Mouse (Mus musculus) brain, embryonic 14.5 days (tissue): ENCODE measurements around the gene Fnbp1l. TPM values are rescaled to one million over a fixed set of nuclear protein-coding genes. Genes with fewer than 3 reads are reported as not detected.
A peak's percentile ranks its signal among the peaks of the same experiment; 100 is the strongest.

Experiments used
- DNase-seq: peaks from one replicate; pipeline ENCODE4 v3.0.0-alpha.2; 2011; ENCODE audit warnings: low read depth
- CTCF ChIP-seq: fragments of 200-500 bp; IDR thresholded peaks from 2 replicates; pipeline ENCODE4 v1.5.1; 2012; ENCODE audit warnings: inconsistent platforms, mild to moderate bottlenecking, moderate library complexity, borderline replicate concordance; ENCODE audit not compliant: insufficient read depth, insufficient read length; ENCODE audit errors: extremely low read depth
- POLR2A ChIP-seq: fragments of 200-500 bp; IDR thresholded peaks from 2 replicates; pipeline ENCODE4 v1.6.1; 2012; ENCODE audit warnings: mild to moderate bottlenecking, inconsistent platforms, borderline replicate concordance; ENCODE audit not compliant: poor library complexity, insufficient read depth, insufficient read length, severe bottlenecking; ENCODE audit errors: extremely low read depth
- polyA plus RNA-seq: library from polyadenylated mRNA; depleted of rRNA; stranded (reverse); fragments of >200 nt; gene quantifications from 2 replicates; pipeline ENCODE4 v1.2.3, GENCODE M21; 2012

The Fnbp1l gene
- polyA plus RNA-seq, 1 experiment = 358 TPM

DNA sequence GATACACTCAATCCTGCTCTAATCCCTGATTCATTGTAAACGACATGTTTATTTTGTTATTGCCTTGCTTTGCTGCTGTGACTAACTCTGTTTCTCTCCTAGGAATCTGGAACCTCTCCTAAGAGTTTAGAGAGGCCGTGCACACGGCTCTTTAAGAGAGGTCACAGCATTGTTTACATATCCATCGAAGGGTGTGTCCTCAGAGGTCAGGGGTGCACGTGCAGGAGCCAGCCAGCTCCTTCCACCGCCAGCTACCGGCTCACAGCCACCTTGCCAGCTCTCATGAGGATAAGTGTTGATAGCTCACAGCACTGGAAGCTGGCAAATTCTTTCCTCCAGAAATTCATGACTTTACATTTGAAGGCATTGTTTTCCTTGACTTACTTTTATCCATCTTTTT, 54.2 kb downstream of the Fnbp1l start:
- DNase-seq = no peak
- TF ChIP-seq POLR2A = no peak
- TF ChIP-seq CTCF = no peak

DNA sequence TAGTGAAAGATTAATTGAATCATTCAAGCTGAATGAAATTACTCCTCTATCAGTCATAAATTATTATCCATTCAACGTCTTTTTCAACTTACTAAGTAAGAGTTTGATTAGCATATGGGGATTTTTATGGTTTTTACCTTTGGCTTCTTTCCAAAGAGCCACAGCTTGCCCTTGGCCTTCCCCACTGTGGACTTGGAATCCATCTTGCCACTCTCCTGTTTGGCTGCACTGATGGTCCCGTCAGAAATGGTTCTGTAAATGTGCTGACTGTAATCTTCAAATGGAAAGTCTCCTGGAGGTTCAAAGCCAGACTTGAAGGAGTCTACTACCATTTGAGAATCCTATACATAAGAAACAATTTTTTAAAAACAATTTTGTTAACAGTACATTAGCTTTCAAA, 61.7 kb downstream of the Fnbp1l start:
- TF ChIP-seq CTCF (no peak), POLR2A (no peak)

DNA sequence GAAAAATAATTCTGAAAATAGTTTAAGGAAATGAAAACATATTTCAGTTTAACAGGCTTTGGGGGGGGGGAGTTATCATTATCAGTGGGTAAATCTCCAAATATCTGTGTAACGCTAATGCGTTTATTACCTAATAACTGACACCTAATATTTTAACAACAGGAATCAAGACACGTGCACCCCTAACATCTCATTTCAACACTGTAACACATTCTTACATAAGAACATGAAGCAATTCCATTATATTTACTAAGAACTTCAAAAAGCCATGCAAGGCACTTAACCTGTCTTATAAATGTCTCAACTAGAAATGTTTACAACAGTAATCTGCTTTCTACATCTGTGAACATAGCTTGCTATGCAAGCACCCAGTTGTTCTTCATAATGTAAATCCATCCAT, 68.3 kb downstream of the Fnbp1l start:
- no peak for DNase-seq
- TF ChIP-seq POLR2A = no peak
- TF ChIP-seq CTCF = no peak

More for the DNA sequence above, 61.7 kb downstream of the Fnbp1l start:
- no peak for DNase-seq

DNA sequence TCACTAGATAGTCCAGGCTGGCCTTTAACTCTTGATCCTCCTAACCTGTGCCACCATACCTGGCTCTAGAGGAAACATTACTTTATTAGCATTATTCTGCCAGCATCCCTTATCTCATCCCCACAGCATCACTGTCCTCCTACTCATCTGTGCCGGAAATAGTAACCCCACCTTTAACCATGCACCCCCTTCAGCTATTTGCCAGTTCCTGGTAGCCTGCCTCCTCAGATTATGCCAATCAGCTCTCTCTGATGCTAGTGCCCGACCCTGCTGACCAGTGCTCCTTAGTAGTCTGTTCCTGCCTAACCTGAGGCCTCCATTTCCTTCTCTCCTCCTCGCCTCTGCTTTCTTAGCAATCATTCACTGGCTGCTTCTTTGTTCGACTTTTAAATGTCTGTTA, 72.0 kb downstream of the Fnbp1l start:
- no peak for DNase-seq
- TF ChIP-seq POLR2A (no peak), CTCF (no peak)

DNA sequence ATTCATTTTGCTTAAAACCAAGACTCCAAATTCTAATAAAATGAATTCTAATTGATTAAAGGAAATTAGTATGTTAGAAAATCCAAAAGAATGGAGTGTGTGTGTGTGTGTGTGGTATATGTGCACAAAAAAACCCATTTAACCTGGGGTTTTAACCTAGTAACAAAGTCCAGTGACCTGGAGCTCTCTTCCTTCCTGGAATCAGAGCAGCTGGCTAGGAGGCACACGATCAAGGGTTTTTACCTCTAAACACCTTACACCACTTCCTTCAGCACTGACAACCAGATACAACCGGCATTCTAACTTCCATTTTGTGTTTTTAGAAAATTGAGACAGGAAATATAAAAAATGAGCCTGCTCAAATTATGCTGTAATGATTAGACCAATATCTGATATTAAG, 74.2 kb downstream of the Fnbp1l start:
- TF ChIP-seq CTCF (no peak), POLR2A (no peak)
- DNase-seq = no peak

DNA sequence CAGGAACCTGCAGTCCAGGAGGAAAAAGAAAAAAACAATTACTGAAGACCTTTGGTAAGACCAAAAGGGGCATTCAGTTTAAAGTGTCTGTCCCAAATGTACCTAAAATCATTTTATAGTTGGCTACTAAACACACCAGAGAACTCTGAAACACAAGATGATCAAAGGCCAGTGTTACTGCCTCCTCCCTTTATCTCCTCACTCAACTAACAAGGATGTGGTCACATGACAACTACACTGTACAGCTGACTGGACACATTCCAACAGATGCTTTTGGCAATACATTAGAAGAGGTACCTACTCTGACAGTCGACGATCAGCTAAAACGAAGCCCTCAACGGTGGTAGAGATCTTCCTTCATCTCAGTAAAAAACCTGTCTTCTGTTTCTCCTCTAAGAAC, 78.6 kb downstream of the Fnbp1l start:
- no peak for DNase-seq
- TF ChIP-seq CTCF = no peak
- TF ChIP-seq POLR2A = no peak

DNA sequence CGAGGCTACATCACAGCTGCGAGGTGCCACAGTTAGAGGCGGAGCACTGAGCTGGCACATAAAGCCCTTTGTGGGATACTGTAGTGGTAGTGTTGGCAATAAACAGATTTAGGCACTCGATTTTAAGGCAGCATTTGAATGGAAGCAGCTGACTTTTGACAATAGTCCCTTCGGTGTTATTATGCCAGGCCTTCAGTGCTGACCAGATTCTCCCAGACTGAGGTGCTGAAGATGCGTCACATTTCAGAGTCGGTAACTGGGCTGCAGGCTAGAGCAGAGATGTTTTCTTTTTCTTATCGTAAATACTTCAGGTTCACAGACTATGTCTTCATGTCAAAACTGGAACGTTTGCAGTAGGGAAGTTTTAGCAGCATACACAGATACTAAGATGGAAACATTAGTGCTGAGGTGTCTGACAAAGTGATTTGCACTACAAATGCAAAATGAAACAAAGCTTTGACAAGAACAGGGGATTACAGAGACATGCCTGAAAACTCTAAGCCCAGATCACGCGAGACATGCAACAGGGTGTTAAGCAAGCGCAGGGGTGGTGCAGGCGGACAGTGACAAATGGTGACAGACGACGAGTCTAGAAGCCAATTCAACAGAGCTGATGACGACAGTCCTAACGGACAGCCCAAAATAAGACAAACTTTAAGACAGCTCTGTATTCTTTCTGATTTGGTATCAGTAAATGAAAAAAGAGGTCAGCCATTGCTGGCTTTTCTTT, 79.4 kb downstream of the Fnbp1l start:
- no peak for TF ChIP-seq CTCF
- TF ChIP-seq POLR2A = no peak
- no peak for DNase-seq

DNA sequence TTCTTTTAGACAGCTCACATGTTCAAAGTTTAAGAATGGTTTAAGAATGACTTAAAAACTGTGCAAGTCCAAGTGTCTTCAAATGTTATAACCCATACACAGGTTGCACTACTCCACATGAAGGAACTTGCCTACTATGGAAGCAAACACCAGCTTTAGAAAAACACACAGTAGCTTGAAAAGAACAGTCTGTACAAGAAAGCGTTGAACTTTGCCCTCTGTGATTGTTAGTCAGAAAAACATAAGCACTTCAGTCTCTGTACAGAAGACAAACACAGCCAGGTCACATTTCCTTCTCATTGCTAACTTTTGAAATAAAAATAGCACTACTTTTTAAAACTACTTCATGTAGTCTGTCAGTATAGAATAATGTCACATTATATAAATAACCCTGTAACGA, 80.7 kb downstream of the Fnbp1l start:
- TF ChIP-seq CTCF (no peak), POLR2A (no peak)
- no peak for DNase-seq

DNA sequence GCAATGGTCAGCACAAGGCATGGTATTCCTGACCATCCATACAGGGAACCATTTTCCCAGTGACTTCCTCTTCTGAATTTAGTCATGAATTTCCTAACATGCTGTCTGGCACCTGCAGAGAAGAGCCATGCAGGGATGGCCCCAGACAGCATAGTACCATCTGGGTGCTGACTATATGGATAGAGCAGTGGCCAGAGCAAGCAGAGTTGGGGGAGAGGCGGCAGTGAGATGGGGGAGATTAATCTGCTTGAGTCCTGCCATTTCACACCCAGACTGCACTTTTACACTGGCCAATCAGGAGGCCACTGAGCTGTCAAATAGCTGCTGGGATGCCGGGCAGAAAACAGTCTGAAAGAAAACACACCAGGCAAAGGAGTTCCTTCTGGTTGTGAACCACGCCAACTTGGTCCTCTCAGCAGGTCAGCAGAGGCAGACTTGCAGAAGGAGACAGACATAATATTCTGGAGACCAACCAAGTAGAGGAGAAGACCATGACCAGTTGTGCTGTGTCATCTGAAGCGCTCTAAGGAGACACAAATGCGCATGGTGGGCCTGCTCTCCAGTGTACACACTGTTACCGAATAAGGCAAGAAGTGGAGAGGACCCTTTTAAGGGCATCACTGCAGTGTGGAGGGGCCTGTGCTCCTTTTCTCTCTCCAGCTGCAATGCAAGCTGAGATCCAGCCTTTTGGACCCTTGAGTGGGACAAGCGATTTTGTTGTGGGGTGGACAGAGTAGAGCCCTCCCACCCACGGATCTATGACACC, 83.4 kb downstream of the Fnbp1l start:
- no peak for DNase-seq
- TF ChIP-seq CTCF = no peak
- TF ChIP-seq POLR2A = no peak

DNA sequence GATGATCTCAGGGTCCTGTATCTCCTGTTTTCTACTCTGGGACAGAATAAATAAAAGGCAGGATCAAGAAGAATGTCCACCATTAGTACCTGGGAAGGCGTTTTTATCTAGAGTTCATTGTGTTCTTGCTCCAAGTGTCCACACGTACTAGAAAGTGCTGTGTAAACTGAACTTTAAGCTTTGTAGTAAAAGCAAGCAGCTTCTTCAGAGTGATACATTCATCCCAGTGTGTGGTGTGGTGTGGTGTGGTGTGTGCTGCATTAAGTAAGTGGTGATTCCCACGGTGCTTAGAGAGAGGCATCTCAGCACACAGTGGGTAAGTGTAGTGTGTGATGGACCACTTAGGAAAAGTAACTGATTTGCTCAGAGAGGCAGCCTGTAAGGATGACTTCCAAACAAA, 91.0 kb downstream of the Fnbp1l start:
- TF ChIP-seq CTCF (no peak), POLR2A (no peak)

DNA sequence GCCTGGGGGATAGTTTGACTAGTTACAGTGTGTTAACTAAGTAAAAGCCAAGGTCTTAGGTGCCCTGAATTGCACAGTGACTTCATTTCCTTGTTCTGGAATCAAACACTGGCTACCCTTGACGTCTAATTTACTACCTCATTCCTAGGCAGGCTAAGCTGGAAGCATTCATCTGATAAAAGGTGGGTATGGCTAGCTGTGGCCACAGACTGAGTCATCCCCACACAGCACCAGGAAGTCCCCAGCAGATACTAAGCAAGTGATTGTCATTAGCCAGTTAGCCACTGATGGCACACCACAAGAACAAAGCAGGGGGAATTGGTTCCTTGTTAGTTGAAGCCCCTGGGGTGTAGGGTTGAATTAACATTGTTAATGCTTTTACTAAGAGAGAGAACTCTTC, 98.2 kb downstream of the Fnbp1l start:
- no peak for DNase-seq
- no peak for TF ChIP-seq CTCF
- TF ChIP-seq POLR2A = no peak

More for the DNA sequence above, 91.0 kb downstream of the Fnbp1l start:
- no peak for DNase-seq

DNA sequence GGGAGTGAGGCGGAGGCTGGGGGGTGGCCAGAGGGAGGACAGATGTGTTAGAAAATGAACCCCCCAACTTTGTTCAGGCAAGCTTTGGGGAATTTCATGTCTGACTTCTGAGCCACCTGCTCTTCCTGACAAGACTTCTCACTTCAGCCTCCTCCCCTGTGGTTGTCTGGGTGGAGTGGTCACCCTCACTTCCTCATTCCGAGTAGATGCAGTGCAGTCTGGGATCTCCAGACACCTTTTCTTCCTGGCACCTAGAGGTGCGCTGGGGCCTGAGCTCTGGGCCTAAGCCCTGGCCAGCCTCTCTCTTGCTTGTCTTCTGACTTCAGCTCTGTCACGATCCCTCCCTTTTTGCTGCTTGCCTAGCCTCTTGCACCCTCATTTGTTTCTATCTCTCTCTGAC, 98.6 kb downstream of the Fnbp1l start:
- TF ChIP-seq CTCF = no peak
- no peak for DNase-seq

DNA sequence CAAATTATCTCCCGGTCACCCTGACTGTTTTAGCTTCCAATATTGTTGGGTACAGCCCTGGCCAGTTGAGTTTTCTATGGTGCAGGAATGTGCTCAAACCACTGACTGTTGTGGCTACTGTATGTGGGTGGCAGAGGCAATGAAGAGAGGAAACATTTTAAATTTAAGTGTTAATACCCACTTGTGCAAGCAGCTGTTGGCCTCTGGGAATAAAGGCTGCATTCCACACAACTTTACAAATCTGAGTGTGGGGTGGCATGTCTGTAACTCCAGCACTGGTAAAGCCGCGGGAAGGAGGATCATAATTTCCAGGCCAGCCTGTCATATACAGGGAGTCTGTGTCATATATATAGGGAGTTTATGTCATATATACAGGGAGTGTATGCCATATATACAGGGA, 99.2 kb downstream of the Fnbp1l start:
- TF ChIP-seq CTCF = no peak
- TF ChIP-seq POLR2A = no peak
- DNase-seq = no peak

DNA sequence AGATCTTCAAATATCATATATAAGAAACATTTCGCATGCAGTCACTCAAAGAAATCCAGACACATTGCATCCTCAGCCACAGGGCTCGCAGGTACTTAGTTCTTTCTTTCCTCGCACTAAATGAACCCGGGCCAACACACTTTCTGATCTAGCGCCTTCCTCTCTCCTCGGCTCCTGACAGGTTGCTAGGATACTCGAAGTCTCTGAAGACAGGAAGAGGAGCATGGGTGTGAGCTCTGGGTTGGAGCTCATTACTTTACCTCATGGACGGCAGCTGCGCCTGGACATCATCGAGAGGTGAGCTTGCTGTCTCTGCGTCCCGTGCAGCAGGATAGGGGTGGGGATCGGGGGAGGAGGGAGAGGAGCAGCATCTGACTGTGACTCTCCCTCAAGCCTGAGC, 100.4 kb downstream of the Fnbp1l start:
- no peak for TF ChIP-seq CTCF
- no peak for TF ChIP-seq POLR2A
- peak; percentile 66 for DNase-seq
